Mouse (Mus musculus) embryonic facial prominence, embryonic 11.5 days (tissue): ENCODE measurements around the gene Gna12. TPM values are rescaled to one million over a fixed set of nuclear protein-coding genes. Genes with fewer than 3 reads are reported as not detected.
A peak's percentile ranks its signal among the peaks of the same experiment; 100 is the strongest.

ENCODE experiments used
- ATAC-seq: fragments of 200-750 bp; cut with Nextera tagmentation; replicated peaks from 2 replicates; pipeline ENCODE4 v1.8.0; 2017; ENCODE audit warnings: low read depth; ENCODE audit not compliant: insufficient number of reproducible peaks, low FRiP score, low TSS enrichment
- DNase-seq: peaks from one replicate; pipeline ENCODE4 v3.0.0-alpha.2; 2015; ENCODE audit warnings: low spot score
- H3K27ac ChIP-seq: fragments of 300-500 bp; sonication (generic); replicated peaks from 2 replicates; pipeline ENCODE4 v1.5.1; 2014; ENCODE audit warnings: mild to moderate bottlenecking, low read depth, low read length, control low read depth
- H3K27me3 ChIP-seq: fragments of 300-500 bp; sonication (generic); 2 replicates; pipeline ENCODE4 v1.6.1; 2014; ENCODE audit warnings: mild to moderate bottlenecking, low read length, moderate library complexity, mixed read lengths; ENCODE audit not compliant: control insufficient read depth, insufficient read depth
- H3K36me3 ChIP-seq: fragments of 300-500 bp; sonication (generic); replicated peaks from 2 replicates; pipeline ENCODE4 v1.6.1; 2014; ENCODE audit warnings: low read depth, mild to moderate bottlenecking, low read length, moderate library complexity, mixed read lengths; ENCODE audit not compliant: control insufficient read depth, insufficient read depth
- H3K4me1 ChIP-seq: fragments of 300-500 bp; sonication (generic); 2 replicates; pipeline ENCODE4 v1.6.1; 2014; ENCODE audit warnings: low read length, mixed read lengths; ENCODE audit not compliant: control insufficient read depth, insufficient read depth
- H3K4me2 ChIP-seq: fragments of 300-500 bp; sonication (generic); 2 replicates; pipeline ENCODE4 v1.6.1; 2014; ENCODE audit warnings: low read depth, mild to moderate bottlenecking, control low read depth, low read length, moderate library complexity
- H3K4me3 ChIP-seq: fragments of 300-500 bp; sonication (generic); 2 replicates; pipeline ENCODE4 v1.5.1; 2014; ENCODE audit warnings: low read depth, low read length, control low read depth
- H3K9ac ChIP-seq: fragments of 300-500 bp; sonication (generic); replicated peaks from 2 replicates; pipeline ENCODE4 v1.6.1; 2014; ENCODE audit warnings: mild to moderate bottlenecking, control low read depth, low read length
- H3K9me3 ChIP-seq: fragments of 300-500 bp; sonication (generic); replicated peaks from 2 replicates; pipeline ENCODE4 v1.6.1; 2016; ENCODE audit warnings: mild to moderate bottlenecking, low read length, inconsistent platforms, mixed read lengths; ENCODE audit not compliant: control insufficient read depth
- WGBS: fragments of 180-500 bp; shearing (Covaris S2); extraction: QIAGEN DNeasy Blood & Tissue Kit; methylation state at CpG from one replicate; pipeline ENCODE4 v1.1.7; 2014; 5-methylcytosine and 5-hydroxymethylcytosine counted together
- polyA plus RNA-seq: library from polyadenylated mRNA; unstranded; fragments of >200 nt; fragmentation: Nextera tagmentation; extraction: Ambion mirVana; gene quantifications from 2 replicates; pipeline ENCODE4 v1.2.1, GENCODE M21; 2014

The Gna12 gene
- polyA plus RNA-seq, 1 experiment from 2014 or later, result 46.8 TPM

DNA sequence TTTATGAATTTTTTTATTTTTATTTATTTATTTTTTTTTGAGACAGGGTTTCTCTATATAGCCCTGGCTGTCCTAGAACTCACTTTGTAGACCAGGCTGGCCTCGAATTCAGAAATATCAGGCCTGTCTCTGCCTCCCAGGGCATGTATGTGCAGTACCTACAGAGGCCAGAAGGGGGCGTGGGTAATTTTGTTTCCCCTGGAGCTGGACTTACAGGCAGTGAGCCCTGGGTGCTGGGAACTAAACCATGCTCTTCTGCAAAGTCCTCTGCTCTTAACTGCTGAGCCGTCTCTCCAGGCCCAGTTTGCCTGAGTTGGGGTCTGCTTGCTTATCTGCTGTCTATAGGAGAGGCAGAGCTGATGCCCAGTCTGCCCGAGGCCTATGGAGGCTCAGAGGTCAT is 98.0 kb downstream of the Gna12 start:
- no peak overlapping the region for H3K9ac ChIP-seq
- peaks cover 9% of the 10 kb centered on the region for H3K27me3 ChIP-seq
- H3K4me2 ChIP-seq, result no peak overlapping the region
- DNase-seq (no peak), ATAC-seq (no peak)
- 66% methylated on average over 4 of the region's 4 CpGs for WGBS
- no peak overlapping the region for H3K4me3 ChIP-seq
- no peak overlapping the region for H3K27ac ChIP-seq
- peaks cover 3% of the 10 kb centered on the region; the same call in 1 of the 2 replicates for H3K4me1 ChIP-seq
- no peaks in the 10 kb centered on the region for H3K36me3 ChIP-seq
- H3K9me3 ChIP-seq, result no peaks in the 10 kb centered on the region

DNA sequence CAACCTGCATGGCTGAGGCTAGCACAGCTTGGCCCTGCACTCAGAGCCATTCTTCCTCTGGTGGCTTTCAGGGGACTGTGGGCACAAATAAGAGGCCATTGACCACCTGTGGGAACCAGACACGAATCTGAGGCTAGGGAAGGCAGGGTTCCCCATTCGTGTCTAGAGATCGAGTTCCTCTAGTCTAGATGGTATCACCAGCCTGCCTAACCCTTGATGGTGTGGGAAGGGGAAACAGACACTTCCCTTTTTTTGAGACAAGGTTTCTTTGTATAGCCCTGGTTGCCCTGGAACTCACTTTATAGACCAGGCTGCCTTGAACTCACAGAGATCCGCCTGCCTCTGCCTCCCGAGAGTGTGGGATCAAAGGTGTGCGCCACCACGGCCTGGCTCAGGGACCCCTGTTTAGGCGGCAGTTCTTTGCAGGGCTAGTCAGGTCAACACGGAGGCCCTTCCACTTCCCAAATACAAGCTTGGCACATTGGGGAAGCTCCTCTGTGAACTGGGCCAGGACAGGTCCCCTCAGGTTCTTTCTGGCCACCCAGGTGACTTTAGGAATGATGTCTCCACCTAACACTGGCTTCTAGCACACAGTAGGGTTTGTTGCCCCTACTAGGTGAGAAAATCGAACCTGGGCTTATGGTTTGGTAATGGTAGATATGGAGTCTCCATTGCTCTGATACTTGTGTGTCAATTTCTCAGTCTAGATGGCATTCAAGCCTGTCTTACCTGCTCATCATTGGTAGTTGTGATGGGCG is 99.0 kb downstream of the Gna12 start:
- Histone ChIP-seq H3K36me3 (no peaks in the 10 kb centered on the region), H3K9ac (no peak overlapping the region), H3K27ac (no peak overlapping the region), H3K4me1 (peaks cover 3% of the 10 kb centered on the region; the same call in 1 of the 2 replicates), H3K4me2 (no peak overlapping the region), H3K27me3 (peaks cover 9% of the 10 kb centered on the region), H3K9me3 (no peaks in the 10 kb centered on the region), H3K4me3 (no peak overlapping the region)
- DNase-seq (no peak), ATAC-seq (no peak)
- WGBS, result 84% methylated on average over 11 of the region's 11 CpGs

DNA sequence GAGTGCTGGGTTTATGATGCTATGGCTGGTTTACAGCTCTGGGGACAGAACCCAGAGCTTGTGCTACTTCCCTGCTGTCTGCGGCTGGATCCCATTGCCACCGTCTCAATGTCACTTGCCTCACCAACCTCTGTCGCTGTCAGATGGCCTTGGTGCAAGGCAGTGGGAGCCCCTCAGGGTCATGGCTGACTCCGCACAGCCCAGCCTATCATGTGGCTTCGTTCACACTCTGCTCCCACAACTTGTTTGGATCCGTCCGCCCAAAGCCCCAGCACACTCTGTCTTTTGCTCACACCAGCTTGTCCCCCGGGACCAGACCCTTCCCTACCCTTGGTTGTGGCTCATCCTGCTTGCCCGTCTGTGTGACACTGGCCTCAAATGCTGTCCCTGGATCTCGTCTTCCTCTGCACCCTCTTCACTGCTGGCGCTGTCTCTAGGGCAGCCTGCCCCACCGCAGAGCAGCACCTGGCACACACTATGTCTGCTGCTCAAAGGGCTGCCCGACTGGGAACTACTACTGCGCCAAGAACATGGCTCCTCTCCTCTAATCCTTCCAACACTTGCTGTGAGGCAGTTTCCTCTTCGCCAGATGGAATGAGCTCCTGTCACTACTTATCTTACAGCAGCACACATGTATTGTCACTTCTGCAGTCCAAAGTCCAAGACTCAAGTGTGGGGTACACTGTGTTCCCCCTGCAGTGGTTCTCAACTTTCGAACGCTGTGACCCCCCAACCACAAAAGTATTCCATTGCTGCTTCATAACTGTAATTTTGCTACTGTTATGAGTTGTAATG is 103.1 kb downstream of the Gna12 start:
- Histone ChIP-seq H3K27me3 (no peaks in the 10 kb centered on the region), H3K9me3 (no peaks in the 10 kb centered on the region), H3K4me3 (no peak overlapping the region), H3K4me2 (no peak overlapping the region), H3K9ac (no peak overlapping the region), H3K36me3 (no peaks in the 10 kb centered on the region), H3K4me1 (no peaks in the 10 kb centered on the region), H3K27ac (no peak overlapping the region)
- no peak for DNase-seq
- ATAC-seq, result no peak
- 81% methylated on average over 17 of the region's 17 CpGs for WGBS

DNA sequence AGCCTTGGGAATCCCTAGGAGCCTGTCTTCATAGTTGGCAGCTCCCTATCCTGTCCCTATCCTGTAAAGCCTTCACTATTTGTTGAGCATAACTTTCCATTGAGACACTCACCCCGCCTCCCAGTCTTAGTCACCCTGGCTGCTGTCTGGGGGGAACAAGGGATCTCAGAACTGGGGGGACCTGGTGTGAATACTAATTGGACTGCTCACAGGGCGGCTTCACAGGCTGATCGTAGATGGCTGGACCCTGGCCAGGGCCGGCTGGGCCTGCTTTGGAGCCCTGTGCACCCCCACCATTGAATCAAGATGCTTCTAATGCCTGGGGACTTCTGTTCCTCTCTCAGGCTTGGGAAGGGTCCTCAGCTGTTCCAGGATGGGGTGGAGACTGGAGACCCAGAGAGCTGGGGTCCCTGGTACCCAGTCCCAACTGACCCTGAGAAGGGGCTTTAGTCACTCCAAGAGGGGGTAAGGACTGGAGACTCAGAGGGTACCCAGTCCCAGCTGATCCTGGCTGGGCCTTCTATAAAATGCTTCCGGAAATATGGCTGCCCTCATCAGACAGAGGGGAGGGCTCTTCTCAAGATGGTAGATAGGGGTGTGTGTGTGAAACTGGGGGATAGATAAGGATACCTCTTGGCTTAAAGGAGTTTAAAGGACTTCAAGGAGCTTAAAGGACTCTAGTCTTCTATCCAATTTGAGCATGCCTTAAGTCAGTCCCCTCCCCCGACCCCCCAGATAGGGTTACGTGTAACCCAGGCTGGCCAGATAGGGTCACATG is 104.0 kb downstream of the Gna12 start:
- WGBS, result 76% methylated on average over 7 of the region's 7 CpGs

DNA sequence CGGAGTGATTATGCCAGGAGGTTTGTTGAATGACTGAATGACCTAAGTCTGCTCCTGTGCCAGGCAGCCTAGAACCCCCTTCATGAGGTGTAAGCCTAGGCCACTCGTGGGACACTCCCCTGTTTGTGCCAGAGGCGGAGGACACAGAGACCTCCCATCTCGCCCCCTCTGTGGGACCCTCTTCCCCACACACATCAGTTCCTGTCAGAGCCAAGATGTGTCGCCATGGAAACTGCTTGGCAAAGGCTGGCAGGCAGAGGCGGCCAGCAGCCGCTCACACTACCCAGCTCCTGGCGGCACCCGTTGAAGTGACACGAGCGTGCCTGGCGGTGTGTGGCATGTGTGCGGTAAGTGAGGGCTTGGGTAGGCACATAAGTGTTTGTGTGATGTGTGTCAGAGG is 106.4 kb downstream of the Gna12 start, which contains the start of gene Amz1:
Gene Amz1 (plus strand): TSS at position 306 of the 400 bp plus-strand sequence.
- Histone ChIP-seq H3K9ac (no peak within 1 kb of the TSS), H3K27me3 (no peaks in the 10 kb centered on the region), H3K4me3 (no peak within 1 kb of the TSS), H3K27ac (no peak within 1 kb of the TSS), H3K4me2 (no peak within 1 kb of the TSS), H3K36me3 (no peaks in the 10 kb centered on the region), H3K9me3 (no peaks in the 10 kb centered on the region), H3K4me1 (no peaks in the 10 kb centered on the region)
- no peak for ATAC-seq
- 84% methylated on average over 13 of the region's 13 CpGs for WGBS
- DNase-seq, result no peak

More for the DNA sequence above, 104.0 kb downstream of the Gna12 start:
- no peak overlapping the region for H3K27ac ChIP-seq
- DNase-seq (no peak), ATAC-seq (0 out of 2 replicates have a peak, but pooled peaks have one; percentile 10)
- no peaks in the 10 kb centered on the region for H3K4me1 ChIP-seq
- H3K4me3 ChIP-seq, result no peak overlapping the region
- H3K4me2 ChIP-seq, result no peak overlapping the region
- no peak overlapping the region for H3K9ac ChIP-seq
- H3K36me3 ChIP-seq, result no peaks in the 10 kb centered on the region
- H3K9me3 ChIP-seq, result no peaks in the 10 kb centered on the region
- H3K27me3 ChIP-seq, result no peaks in the 10 kb centered on the region

DNA sequence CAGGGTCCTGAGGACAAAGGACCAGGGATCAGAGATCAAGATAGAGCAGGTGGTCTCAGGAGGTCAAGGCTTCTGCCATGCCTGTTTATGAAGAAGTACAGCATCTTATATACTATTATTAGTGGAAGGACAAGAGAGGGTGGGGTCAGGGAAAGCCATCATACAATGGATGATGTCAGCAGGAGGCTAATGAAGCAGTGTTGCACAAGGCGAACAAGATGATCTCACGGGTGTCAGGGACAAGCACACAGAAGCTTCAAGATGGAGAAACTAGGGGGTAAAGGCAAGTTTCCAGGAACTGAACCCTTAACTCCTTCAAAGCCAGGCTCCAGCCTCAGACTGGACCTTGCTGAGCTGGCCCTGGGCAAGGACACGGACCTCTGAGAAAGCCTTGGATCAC is 108.1 kb downstream of the Gna12 start:
- H3K36me3 ChIP-seq, result no peaks in the 10 kb centered on the region; the same call in 1 of the 2 replicates
- no peak overlapping the region for H3K4me3 ChIP-seq
- WGBS, result 73% methylated on average over 3 of the region's 3 CpGs
- no peak overlapping the region for H3K27ac ChIP-seq
- ATAC-seq, result no peak
- no peaks in the 10 kb centered on the region for H3K4me1 ChIP-seq
- H3K9me3 ChIP-seq, result no peaks in the 10 kb centered on the region
- no peak overlapping the region for H3K9ac ChIP-seq
- no peaks in the 10 kb centered on the region for H3K27me3 ChIP-seq
- no peak for DNase-seq
- no peak overlapping the region for H3K4me2 ChIP-seq

DNA sequence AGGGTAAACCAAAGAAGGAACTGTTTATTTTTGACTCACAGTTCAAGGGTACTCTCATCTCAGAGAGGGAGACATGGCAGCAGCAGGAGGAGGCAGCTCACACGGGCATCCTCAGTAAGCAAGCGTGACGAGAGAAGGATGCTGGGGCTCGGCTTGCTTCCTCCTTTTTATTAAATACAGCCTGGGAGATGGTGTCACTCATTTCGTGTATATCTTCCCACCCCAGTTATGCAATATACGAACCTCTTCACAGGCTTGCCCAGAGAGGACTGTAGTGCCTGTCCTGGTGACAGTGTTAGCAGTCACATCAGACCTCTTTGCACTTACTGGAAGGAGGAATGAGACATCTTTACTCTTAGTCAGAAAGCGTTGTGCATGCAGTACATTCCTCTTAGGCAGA is 109.5 kb downstream of the Gna12 start:
- Histone ChIP-seq H3K4me1 (no peaks in the 10 kb centered on the region), H3K4me2 (no peak overlapping the region), H3K27ac (no peak overlapping the region), H3K36me3 (no peaks in the 10 kb centered on the region; the same call in 1 of the 2 replicates), H3K9me3 (no peaks in the 10 kb centered on the region), H3K4me3 (no peak overlapping the region), H3K27me3 (no peaks in the 10 kb centered on the region), H3K9ac (no peak overlapping the region)
- 82% methylated on average over 7 of the region's 7 CpGs for WGBS
- DNase-seq (no peak), ATAC-seq (no peak)
